Mouse (Mus musculus) lung, postnatal 4 days (tissue): ENCODE results near the gene Obox8.

Experiments
- DNase-seq, 2 experiments: peaks; one replicate each; pipeline ENCODE4 v3.0.0; 2021

Gene Obox8

GRCm38 (mm10) chr7:14333457-14333856 lies at the start of gene Obox8:
Gene Obox8, minus strand, starts transcription at chr7:14333557.
- DNase-seq = no peak

DNA sequence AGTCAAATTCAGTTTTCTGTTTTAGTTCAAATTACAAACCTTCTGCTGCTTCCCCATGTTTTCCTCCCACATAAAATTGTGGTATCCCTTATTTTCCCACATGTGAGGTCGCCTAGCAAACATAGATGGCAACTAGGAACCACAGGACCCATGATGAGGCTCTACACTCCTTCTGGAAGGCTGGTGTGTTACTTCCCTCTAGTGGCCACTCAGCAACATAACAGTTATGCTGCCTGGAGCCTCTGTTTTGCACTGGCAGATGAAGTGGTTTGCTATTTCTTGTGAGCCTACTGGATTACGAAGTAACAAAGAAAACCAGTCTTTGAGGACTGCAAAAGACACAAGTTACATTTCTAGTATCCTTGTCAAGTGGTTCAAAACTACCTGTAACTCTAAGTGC lies 16.1 kb downstream of the Obox8 start:
- DNase-seq = no peak

DNA sequence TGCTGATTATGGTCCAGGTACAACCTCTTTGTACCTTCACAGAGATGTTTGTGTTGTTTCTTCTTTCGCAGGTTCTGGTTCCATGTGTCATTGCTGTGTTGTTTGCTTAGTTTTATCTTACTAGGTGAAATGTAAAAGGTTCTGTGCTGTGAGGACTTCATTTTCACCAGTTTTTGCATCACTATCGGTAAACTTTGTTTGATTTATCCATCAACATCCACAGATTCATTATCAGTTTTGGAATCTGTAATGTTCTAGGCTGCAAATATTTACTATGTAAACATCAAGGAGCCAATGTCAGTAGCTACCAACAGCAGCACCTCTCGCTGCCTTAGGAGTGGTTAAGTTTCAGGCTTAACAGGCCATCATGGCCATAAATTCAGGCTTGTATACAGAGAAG lies 24.7 kb downstream of the Obox8 start:
- DNase-seq = no peak

- no peak for DNase-seq
Measured at GRCm38 (mm10) chr7:14307571-14307970, 25.8 kb downstream of the Obox8 start.
